Mouse (Mus musculus): ENCODE results near the gene Cntnap5c.

DNA sequence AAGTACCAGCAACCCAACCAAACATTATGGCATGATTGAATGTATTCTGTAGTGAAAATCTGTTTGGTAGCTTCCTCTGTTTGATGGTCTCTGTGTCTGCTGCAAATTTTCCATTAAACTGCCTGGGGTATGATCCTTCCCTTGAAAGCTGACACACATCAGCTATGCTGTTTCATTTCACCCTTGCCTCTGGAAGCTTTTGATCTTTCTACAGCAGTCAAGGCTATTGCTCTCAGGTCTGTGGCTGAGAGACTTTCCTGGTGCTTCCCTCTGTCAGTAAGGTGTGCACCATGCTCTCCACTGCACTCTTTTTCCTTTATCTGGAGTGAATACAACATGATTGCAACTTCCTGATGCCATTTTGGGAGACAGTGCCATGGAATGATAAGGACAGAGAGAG lies 668.1 kb downstream of the Cntnap5c start:
- TF ChIP-seq POLR2A (IDR thresholded peaks at IDR 0.05; ENCODE audit: control insufficient read depth, extremely low read depth, insufficient read depth, low read length, poor library complexity) = no peak
- no peak for TF ChIP-seq CTCF (IDR thresholded peaks at IDR 0.05; ENCODE audit: borderline replicate concordance, control insufficient read depth, extremely low read depth, insufficient read depth, low read length, poor library complexity)

Data from thymus, adult 2 months (tissue).